Mouse (Mus musculus) E14TG2a.4 (cell line): Measurements from ENCODE around the gene Stk33.

Source experiments
- CTCF ChIP-seq: conservative IDR thresholded peaks from 2 replicates; pipeline ENCODE4 v1.5.1; 2014; ENCODE audit warnings: low read length
- NANOG ChIP-seq: IDR thresholded peaks from 2 replicates; pipeline ENCODE4 v1.6.1; 2014; ENCODE audit warnings: borderline replicate concordance, low read length, mixed read lengths
- POU5F1 ChIP-seq: IDR thresholded peaks from 2 replicates; pipeline ENCODE4 v1.6.1; 2014; ENCODE audit warnings: low read length, borderline replicate concordance

GRCm38 (mm10) chr7:109275151-109275550, 163.7 kb downstream of the Stk33 start:
- no peak for TF ChIP-seq CTCF
- TF ChIP-seq NANOG: no peak
- no peak for TF ChIP-seq POU5F1
